Mouse (Mus musculus) heart, embryonic 14.5 days (tissue): ENCODE data around the gene Nat8l. TPM values are rescaled to one million over a fixed set of nuclear protein-coding genes. Genes with fewer than 3 reads are reported as not detected.

ENCODE experiments used
- polyA plus RNA-seq: library from polyadenylated mRNA; unstranded; fragments of >200 nt; fragmentation: Nextera tagmentation; extraction: Ambion mirVana; gene quantifications from 2 replicates; pipeline ENCODE4 v1.2.1, GENCODE M21; 2014

Nat8l gene
- polyA plus RNA-seq, 1 experiment from 2014 or later, result 0.57 TPM

Other genes with a start within 250 kb of the Nat8l start
- 43.5 and 45.0 TPM in 2 replicates for gene Letm1, start 213.2 kb upstream of the Nat8l start, polyA plus RNA-seq
- gene Nsd2, start 175.3 kb upstream of the Nat8l start, polyA plus RNA-seq, result 37.5 and 37.7 TPM in 2 replicates
- gene Nelfa, start 59.6 kb upstream of the Nat8l start, polyA plus RNA-seq, result 24.4 and 25.8 TPM in 2 replicates
- 49.5 and 66.7 TPM in 2 replicates for gene Gm1673, start 12.6 kb upstream of the Nat8l start, polyA plus RNA-seq
- 0.47 and 1.0 TPM in 2 replicates for gene Poln, start 173.5 kb downstream of the Nat8l start, polyA plus RNA-seq
- gene Haus3, start 173.5 kb downstream of the Nat8l start, polyA plus RNA-seq, result 18.4 and 20.0 TPM in 2 replicates
- gene Mxd4, start 191.7 kb downstream of the Nat8l start, polyA plus RNA-seq, result 33.2 and 34.2 TPM in 2 replicates